9 mouse cellular contexts compared by ENCODE assay signal in genomic region chr2:110949679-110950431, GRCm38 (mm10). TPM values are rescaled to one million over a fixed set of nuclear protein-coding genes. Genes with fewer than 3 reads are reported as not detected.
DNase-seq lines count a peak whose midpoint lies in the region; ATAC-seq and TF ChIP-seq lines count a peak whose summit lies in the region.
"Had no signal": no experiment of that assay in that cellular context is flagged by ENCODE, and none has a peak within 500 bp of the region (broad histone marks: within the 10 kb centered on the region; RNA-seq: fewer than 3 reads in every experiment).

No protein-coding gene starts in this region.

- H3K9me3 ChIP-seq in kidney, embryonic 16.5 days (ENCODE audit: low read length), result no peaks in the 10 kb centered on the region
- no peaks in the 10 kb centered on the region for H3K9me3 ChIP-seq in intestine, postnatal 0 days (ENCODE audit: control insufficient read depth)
- no peaks in the 10 kb centered on the region for H3K9me3 ChIP-seq in liver, embryonic 14.5 days (ENCODE audit: control insufficient read depth, low read length)

- ATAC-seq in kidney, embryonic 16.5 days (ENCODE audit: low FRiP score, low TSS enrichment), result peak; percentile 97
- ATAC-seq in intestine, postnatal 0 days, result no peak
- ATAC-seq in liver, embryonic 14.5 days (ENCODE audit: insufficient read depth), result peak; percentile 47; the same call in 1 of the 2 replicates

- no peak for TF ChIP-seq EP300 in liver, embryonic 14.5 days (IDR thresholded peaks at IDR 0.05; ENCODE audit: low read depth)

- H3K9ac ChIP-seq in kidney, embryonic 16.5 days (replicated peaks; ENCODE audit: low read length), result no peak overlapping the region
- no peak overlapping the region for H3K9ac ChIP-seq in intestine, postnatal 0 days (ENCODE audit: low read depth, low read length)
- H3K9ac ChIP-seq in liver, embryonic 14.5 days (replicated peaks), result no peak overlapping the region

- DNase-seq in kidney, adult 9 months, result no peak
- peak; percentile 82 for DNase-seq in embryo, embryonic 10.5 days (ENCODE audit: low spot score)
- DNase-seq in gastrocnemius, postnatal 14 days, result peak; percentile 32
- DNase-seq in liver, embryonic 14.5 days (ENCODE audit: low read depth in 3 of 3, low spot score in 3 of 3), result no peak
- peak; percentile 46 for DNase-seq in right cerebral cortex, postnatal 4 days
- DNase-seq in B cell, adult 2 months, result no peak

- 8% methylated on average over 20 of the region's 20 CpGs for WGBS in kidney, embryonic 16.5 days
- WGBS in intestine, postnatal 0 days, result 5% methylated on average over 20 of the region's 20 CpGs
- WGBS in liver, embryonic 14.5 days (ENCODE audit: insufficient replicate concordance), result 15% methylated on average over 20 of the region's 20 CpGs

- intact Hi-C loops in gastrocnemius, postnatal 14 days (cut with DNase I; ENCODE audit: low total_unique reads), result no loop called here

- no peak for TF ChIP-seq CTCF in intestine, postnatal 0 days (IDR thresholded peaks at IDR 0.05; ENCODE audit: low read depth)
- no peak for TF ChIP-seq CTCF in liver, embryonic 14.5 days (IDR thresholded peaks at IDR 0.05; ENCODE audit: low read depth)

- H3K4me3 ChIP-seq in kidney, embryonic 16.5 days (ENCODE audit: low read length), result peak overlapping the region; percentile 29
- H3K4me3 ChIP-seq in intestine, postnatal 0 days (ENCODE audit: low read depth, low read length), result peak overlapping the region; percentile 16
- H3K4me3 ChIP-seq in liver, embryonic 14.5 days (ENCODE audit: insufficient read depth in 1 of 2, low read depth in 2 of 2, low read length in 2 of 2), result 0 out of 4 replicates have a peak overlapping the region, but pooled peaks of 1 of the 2 experiments have one; percentile 13

- H3K27me3 ChIP-seq in kidney, embryonic 16.5 days (ENCODE audit: insufficient read depth, low read length), result no peaks in the 10 kb centered on the region
- H3K27me3 ChIP-seq in intestine, postnatal 0 days (replicated peaks; ENCODE audit: control insufficient read depth, insufficient read depth, low read length), result no peaks in the 10 kb centered on the region
- H3K27me3 ChIP-seq in liver, embryonic 14.5 days (ENCODE audit: control insufficient read depth, insufficient read depth, low read length), result no peaks in the 10 kb centered on the region

- H3K4me2 ChIP-seq in kidney, embryonic 16.5 days (replicated peaks; ENCODE audit: low read depth, low read length), result peak overlapping the region; percentile 46
- peak overlapping the region; percentile 47 for H3K4me2 ChIP-seq in intestine, postnatal 0 days (replicated peaks; ENCODE audit: low read depth)
- no peak overlapping the region for H3K4me2 ChIP-seq in liver, embryonic 14.5 days (ENCODE audit: low read depth)

- no peak overlapping the region for H3K27ac ChIP-seq in kidney, embryonic 16.5 days (ENCODE audit: low read length)
- no peak overlapping the region for H3K27ac ChIP-seq in intestine, postnatal 0 days (ENCODE audit: low read depth, low read length)
- H3K27ac ChIP-seq in liver, embryonic 14.5 days, result no peak overlapping the region

- H3K36me3 ChIP-seq in kidney, embryonic 16.5 days (ENCODE audit: insufficient read depth, low read length), result no peaks in the 10 kb centered on the region
- H3K36me3 ChIP-seq in intestine, postnatal 0 days (ENCODE audit: control insufficient read depth, insufficient read depth), result no peaks in the 10 kb centered on the region
- no peaks in the 10 kb centered on the region for H3K36me3 ChIP-seq in liver, embryonic 14.5 days (replicated peaks; ENCODE audit: control insufficient read depth, insufficient read depth, low read depth)

- H3K4me1 ChIP-seq in kidney, embryonic 16.5 days (ENCODE audit: insufficient read depth, low read length), result peaks cover 3% of the 10 kb centered on the region; the same call in 1 of the 2 replicates
- H3K4me1 ChIP-seq in intestine, postnatal 0 days (replicated peaks; ENCODE audit: control insufficient read depth, insufficient read depth, low read length), result no peaks in the 10 kb centered on the region
- no peaks in the 10 kb centered on the region for H3K4me1 ChIP-seq in liver, embryonic 14.5 days (replicated peaks; ENCODE audit: control insufficient read depth in 2 of 2, insufficient read depth in 2 of 2, low read length in 1 of 2)

RNA-seq across cellular contexts. Expression of gene Ano3, which starts 0.9 kb away (rescaled TPM):
- 0.50 and 0.55 TPM in 2 replicates for polyA plus RNA-seq in kidney, embryonic 16.5 days (2015; fragmentation: Nextera tagmentation; extraction: Ambion mirVana)
- under 1 TPM; 0.09 to 0.39 TPM for total RNA-seq in gastrocnemius, postnatal 14 days (2021)
- polyA plus RNA-seq in intestine, postnatal 0 days (2015; fragmentation: Nextera tagmentation; extraction: Ambion mirVana), result 0.01 and 0.03 TPM in 2 replicates
- under 0.01 and 0.06 TPM in 2 replicates for polyA plus RNA-seq in liver, embryonic 14.5 days (2012; rRNA removed)
- polyA plus RNA-seq in liver, embryonic 14.5 days (2014; fragmentation: Nextera tagmentation; extraction: Ambion mirVana), result not detected in 2 replicates
- total RNA-seq: MEL had no signal

Comparison
In these comparisons a context has a peak if more than half of its experiments do, and no peak if none do; other contexts are left out.
1. DNase-seq: peak in embryo, embryonic 10.5 days (single experiment), gastrocnemius, postnatal 14 days (single experiment) and right cerebral cortex, postnatal 4 days (single experiment); none in kidney, adult 9 months (single experiment), liver, embryonic 14.5 days (0 of 3) and B cell, adult 2 months (0 of 2).